Mouse (Mus musculus): ENCODE measurements around the gene Gm8677.
"Not testable (repeated sequence)": the region's sequence is repeated elsewhere in the genome, so short reads cannot be mapped to it uniquely, and the experiment has no call there.

Gene Gm8677

DNA sequence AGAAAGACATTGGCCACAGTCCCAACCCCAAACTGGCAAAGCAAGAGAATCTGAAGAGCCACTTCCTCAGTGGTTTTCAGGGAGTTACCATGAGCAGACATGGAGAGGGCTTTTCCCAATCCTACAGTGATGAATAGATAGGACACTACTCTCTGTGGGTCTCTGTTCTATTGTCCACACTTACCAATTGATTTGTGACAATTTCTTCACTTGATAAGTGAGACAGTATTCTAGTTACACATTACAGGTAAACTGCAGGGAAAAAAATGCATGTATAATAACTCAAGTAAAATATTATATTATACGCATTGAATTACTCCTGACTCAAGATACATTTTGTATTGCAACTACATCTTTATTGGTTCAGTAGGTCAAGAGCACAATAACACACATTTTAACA, at the start of gene Gm8677:
Gene Gm8677, minus strand, starts transcription at position 101 of the 400 bp plus-strand sequence.
- DNase-seq (ENCODE audit: low read depth, low spot score) = not testable (repeated sequence)

DNA sequence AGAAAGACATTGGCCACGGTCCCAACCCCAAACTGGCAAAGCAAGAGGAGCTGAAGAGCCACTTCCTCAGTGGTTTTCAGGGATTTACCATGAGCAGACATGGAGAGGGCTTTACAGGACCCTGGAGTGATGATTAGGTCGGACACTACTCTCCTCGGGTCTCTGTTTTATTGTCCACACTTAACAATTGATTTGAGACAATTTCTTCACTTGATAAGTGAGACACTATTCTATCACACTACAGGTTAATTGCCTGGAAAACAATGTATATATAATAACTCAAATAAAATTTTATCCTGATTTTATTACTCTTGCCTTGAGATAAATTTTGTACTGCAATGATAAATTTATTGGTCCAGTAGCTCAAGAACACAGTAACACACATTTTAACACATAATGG, 30.6 kb upstream of the Gm8677 start, which contains the start of gene Gm4201:
Gene Gm4201, minus strand, starts transcription at position 101 of the 400 bp plus-strand sequence.
- not testable (repeated sequence) for DNase-seq (ENCODE audit: low read depth, low spot score)

DNA sequence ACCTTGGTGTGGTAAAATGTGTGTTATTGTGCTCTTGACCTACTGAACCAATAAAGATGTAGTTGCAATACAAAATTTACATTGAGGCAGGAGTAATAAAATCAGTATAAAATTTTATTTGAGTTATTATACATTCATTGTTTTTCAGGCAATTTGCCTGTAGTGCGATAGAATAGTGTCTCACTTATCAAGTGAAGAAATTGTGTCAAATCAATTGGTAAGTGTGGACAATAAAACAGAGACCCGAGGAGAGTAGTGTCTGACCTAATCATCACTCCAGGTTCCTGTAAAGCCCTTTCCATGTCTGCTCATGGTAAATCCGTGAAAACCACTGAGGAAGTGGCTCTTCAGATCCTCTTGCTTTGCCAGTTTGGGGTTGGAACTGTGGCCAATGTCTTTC, 12.0 kb downstream of the Gm8677 start, which contains the start of gene Vmn1r152:
Gene Vmn1r152, plus strand, starts transcription at position 301 of the 400 bp plus-strand sequence.
- not testable (repeated sequence) for DNase-seq (ENCODE audit: low read depth, low spot score)

DNA sequence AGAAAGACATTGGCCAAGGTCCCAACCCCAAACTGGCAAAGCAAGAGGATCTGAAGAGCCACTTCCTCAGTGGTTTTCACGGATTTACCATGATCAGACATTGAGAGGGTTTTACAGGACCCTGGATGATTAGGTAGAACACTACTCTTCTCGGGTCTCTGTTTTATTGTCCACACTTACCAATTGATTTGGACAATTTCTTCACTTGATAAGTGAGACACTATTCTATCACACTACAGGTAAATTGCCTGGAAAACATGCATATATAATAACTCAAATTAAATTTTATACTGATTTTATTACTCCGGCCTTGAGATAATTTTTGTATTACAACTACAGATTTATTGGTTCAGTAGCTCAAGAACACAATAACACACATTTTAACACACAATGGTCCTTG, 35.1 kb downstream of the Gm8677 start, which contains the start of gene Vmn1r151:
Gene Vmn1r151, minus strand, starts transcription at position 101 of the 400 bp plus-strand sequence.
- not testable (repeated sequence) for DNase-seq (ENCODE audit: low read depth, low spot score)

Data from skeletal muscle tissue, adult 2 months (tissue).